Mouse (Mus musculus) granulocyte monocyte progenitor cell, adult 5-6 weeks (primary cell): Measurements from ENCODE around the gene Gm45234. TPM values are rescaled to one million over a fixed set of nuclear protein-coding genes. Genes with fewer than 3 reads are reported as not detected.
A peak's percentile ranks its signal among the peaks of the same experiment; 100 is the strongest.
"Not testable (repeated sequence)": the region's sequence is repeated elsewhere in the genome, so short reads cannot be mapped to it uniquely, and the experiment has no call there.

Experiments
- ATAC-seq: replicated peaks from 2 replicates; pipeline ENCODE4 v1.8.0; 2016; ENCODE audit warnings: mild to moderate bottlenecking, moderate TSS enrichment, inconsistent platforms; ENCODE audit not compliant: poor library complexity, severe bottlenecking
- total RNA-seq, 2 experiments: library from RNA; stranded (forward) in 1 of 2; stranded (reverse) in 1 of 2; fragments of 200-712, 200-1000 nt in 1 of 2; fragments of >200 nt in 1 of 2; fragmentation: Nextera tagmentation in 1 of 2; gene quantifications; 2 replicates each; pipeline ENCODE4 v1.2.3; 2014 to 2017

Gm45234 gene
- not detected in 2 replicates for total RNA-seq (2014; fragmentation: Nextera tagmentation)
- total RNA-seq (2017): not detected in 2 replicates

GRCm38 (mm10) chr6:124755831-124756595, at the start of gene Gm45234, which contains the start of gene Atn1:
TSS of gene Gm45234 (minus strand) at chr6:124756021.
TSS of gene Atn1 (minus strand) at chr6:124756524.
- ATAC-seq: peak; percentile 47

DNA sequence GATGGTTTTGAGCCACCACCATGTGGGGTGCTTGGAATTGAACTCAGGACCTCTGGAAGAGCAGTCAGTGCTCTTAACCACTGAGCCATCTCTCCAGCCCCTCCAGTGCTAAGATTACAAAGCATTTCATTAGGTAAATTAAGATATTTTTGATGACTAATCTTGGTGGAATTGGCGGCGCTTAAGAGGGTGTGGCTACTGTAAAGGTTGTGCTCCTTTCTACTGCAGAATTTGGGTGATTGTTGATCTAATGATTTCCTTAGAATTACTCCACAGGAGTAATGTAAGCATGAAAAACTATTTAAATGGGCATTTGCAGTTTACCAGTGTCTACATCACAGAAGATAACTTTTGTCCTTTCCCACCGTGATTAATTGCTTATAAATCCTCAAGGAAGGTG, 48.5 kb upstream of the Gm45234 start:
- ATAC-seq: no peak

DNA sequence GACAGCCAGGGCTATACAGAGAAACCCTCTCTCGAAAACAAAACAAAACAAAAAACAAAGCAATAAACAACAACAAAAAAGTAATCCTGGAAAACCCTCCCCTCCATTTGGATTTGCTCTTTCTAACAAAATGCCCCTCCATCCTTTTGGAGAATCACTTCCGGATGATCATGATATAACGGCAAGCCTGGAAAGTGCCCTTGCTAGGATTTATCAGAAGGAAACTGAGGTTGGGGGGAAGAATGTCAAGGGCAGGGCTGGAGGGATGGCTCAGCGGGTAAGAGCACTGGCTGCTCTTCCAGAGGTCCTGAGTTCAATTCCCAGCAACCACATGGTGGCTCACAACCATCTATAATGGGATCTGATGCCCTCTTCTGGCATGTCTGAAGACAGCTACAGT, 47.9 kb upstream of the Gm45234 start:
- not testable (repeated sequence) for ATAC-seq

GRCm38 (mm10) chr6:124803061-124803460, 47.2 kb upstream of the Gm45234 start:
- ATAC-seq: no peak

DNA sequence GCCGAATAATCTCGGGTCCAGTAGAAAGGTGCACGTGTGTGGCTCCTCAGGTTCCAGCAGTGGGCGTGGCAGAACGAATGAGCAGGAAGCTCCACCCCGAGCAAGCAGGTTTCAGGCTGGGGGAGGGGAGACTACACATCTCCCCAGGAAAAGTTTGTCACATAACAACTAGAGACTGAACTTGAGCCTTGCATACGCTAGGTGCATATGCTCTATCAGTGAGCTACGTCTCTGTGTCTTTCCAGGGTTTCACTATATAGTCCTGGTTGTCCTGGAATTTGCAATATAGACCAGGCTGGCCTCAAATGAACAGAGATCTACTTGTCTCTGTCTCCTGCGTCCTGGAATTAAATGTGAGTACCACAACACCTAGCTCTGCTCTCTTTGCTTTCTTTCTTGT, 46.6 kb upstream of the Gm45234 start:
- ATAC-seq: not testable (repeated sequence)

GRCm38 (mm10) chr6:124796200-124796599, 40.4 kb upstream of the Gm45234 start:
- ATAC-seq: peak; percentile 35

- ATAC-seq: no peak
Measured at GRCm38 (mm10) chr6:124795781-124796180, 40.0 kb upstream of the Gm45234 start.

- ATAC-seq: no peak
Measured at GRCm38 (mm10) chr6:124791911-124792310, 36.1 kb upstream of the Gm45234 start.

DNA sequence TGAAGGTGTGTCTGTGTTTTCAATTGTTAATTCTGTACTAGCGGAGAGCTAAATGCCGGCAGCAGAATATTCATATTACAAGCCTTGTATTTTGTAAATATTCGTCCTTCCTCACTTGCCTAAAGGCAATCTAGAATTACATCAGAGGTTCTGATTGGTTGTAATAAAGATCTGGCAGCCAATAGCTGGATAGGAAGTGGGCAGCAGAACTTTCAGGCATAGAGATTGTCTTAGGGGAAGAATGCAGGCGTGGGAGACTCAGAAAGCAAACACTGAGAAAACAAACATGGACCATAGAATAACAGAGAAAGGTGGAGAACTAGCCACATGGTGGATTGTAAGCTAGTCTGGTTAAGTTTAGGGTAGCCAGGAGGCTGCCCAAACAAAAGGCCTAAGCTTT, 34.3 kb upstream of the Gm45234 start:
- 0 out of 2 replicates have a peak, but pooled peaks have one; percentile 28 for ATAC-seq

GRCm38 (mm10) chr6:124789519-124789918, 33.7 kb upstream of the Gm45234 start:
- ATAC-seq: no peak

GRCm38 (mm10) chr6:124787722-124788121, 31.9 kb upstream of the Gm45234 start:
- ATAC-seq: no peak

GRCm38 (mm10) chr6:124786756-124787420, 31.1 kb upstream of the Gm45234 start:
- ATAC-seq: peak; percentile 90

- ATAC-seq: peak; percentile 46
Measured at GRCm38 (mm10) chr6:124782436-124782835, 26.6 kb upstream of the Gm45234 start.

GRCm38 (mm10) chr6:124780917-124781316, 25.1 kb upstream of the Gm45234 start:
- no peak for ATAC-seq

DNA sequence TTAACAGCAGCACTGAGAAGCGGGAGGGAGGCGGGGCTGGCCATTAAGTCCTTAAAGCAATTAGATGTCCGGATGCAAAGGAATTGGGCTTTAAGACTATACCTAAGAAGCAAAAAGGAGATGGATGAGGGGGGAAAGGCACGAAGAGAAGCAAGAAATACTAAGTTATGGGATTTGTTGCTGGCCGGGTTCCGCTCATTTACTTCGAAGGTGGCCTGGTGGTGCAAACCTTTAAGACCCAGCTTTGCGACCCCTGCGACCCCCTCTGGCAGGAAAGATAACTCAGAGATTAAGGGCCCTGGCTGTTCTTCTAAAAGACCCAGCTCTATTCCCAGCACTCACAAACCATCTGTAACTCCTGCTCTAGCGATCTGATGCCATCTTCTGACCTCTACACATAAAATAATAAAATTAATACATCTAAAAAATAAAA, 24.2 kb upstream of the Gm45234 start:
- ATAC-seq: no peak

DNA sequence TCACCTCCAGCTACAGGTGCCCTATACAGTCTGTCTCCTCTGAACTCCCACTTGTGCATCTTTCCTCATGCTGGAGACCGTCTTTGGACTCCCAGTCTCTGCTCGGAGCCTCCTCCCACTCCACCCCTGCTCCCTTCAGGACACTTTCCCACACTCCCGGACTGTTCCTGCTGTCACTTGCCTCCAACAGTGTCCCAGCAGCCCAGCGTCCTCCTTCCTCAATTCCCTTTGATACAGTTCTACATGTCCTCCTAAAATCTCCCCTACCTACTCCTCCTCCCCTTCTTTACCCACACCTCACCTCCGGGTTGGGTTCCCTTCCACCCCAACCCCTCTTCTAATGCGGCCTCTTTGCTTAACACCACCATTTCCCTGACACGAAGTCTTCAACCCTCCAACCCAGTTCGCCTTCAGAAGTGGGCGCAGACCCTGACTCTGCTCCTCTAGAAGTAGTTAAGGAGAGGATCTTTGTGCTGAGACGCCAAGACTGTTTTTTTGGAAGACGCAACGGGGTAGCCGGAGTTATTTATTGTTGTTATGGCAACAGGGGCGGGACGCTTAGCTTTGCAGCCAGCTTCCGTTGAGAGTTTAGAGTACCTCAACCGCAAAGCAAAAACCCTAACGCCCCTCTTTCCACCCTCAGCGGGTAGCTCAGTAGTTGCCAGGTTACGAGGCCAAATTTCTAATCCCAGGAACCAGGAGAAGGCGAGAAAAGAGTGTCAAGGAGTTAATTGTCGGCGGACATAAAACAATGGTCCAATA, 23.6 kb upstream of the Gm45234 start, which contains the start of gene Lrrc23:
Gene Lrrc23 (minus strand): TSS at position 506 of the 762 bp plus-strand sequence.
- ATAC-seq: peak; percentile 79

DNA sequence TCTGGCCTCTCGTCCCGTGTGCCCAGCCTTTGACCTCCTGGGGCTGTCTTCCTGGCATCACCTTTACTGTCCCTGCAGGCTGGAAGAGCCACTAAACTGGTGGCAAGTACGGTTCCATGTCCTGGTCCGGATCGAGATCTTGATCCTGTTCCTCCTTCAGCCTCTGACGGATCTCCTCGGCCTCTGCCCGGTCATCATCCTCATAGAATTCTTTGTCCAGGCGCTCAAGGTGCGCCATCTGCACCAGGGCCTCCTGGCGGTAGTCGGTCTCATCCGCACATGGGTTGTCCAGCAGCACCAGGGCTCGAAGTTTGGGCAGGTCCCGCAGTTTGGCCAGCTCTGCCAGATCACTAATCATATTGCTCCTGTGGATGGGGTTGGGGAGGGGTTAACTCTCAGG, 14.7 kb upstream of the Gm45234 start:
- no peak for ATAC-seq

DNA sequence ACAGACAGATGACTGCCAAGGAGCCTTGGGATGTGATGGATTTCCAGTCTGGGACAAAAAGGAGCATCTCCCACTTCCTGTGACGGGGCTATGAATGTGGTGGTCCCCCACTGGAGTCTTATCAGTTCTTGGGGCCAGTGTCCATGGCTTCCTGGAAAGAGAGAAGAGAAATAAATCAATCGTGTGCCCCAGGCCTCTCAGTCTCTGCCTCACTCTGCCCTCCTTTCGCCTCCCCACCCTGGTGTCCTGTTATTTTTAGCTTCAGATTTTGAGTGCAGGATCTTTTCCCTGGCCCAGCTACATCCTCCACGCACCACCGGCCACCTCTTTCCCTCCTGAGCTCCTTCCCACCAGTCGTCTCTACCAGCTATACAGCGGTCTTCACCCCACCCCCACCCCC, 14.2 kb upstream of the Gm45234 start:
- ATAC-seq: no peak

DNA sequence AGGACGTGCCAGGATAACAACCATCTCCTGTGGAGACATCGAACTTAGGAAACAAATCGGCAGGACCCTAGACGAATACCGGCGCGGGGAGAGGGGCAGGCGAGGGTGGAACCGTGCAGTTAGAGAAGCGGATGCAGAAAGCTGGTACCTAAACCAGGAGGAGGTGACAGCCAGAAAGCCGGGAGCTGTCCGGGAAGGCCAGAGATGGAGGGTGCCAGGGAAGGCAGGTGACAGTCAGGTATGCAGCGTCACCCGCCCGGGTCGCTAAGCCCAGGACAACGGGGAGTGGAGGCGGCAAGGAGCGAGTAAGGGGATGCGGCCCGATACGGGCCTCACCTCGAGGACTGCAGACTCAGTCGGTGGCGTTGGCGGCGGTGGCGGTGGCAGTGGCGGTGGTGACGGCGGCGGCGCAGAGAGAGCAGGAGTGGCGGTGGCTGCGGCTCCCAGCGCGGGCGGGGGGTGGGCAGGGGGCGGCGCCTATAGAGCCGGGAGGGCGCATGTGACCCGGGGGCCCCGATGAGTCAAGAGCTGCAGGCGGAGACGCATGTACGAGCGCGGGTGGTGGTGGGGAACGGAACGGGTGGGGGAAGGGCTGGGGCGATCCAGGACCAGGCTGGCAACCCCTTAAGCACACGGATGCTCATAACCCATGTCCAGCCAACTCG, 13.4 kb upstream of the Gm45234 start, which contains the start of gene Eno2:
Gene Eno2 (minus strand): TSS at position 573 of the 665 bp plus-strand sequence.
- ATAC-seq: peak; percentile 74

GRCm38 (mm10) chr6:124768704-124769044, 12.9 kb upstream of the Gm45234 start:
- peak; percentile 50 for ATAC-seq
